Mouse (Mus musculus): ENCODE measurements at regions not wholly inside any gene's neighbourhood (a gene's known extent, or its start where the extent isn't known, plus 50 kb on each side); places are given as distances from the start of the nearest gene placed in this dataset.

DNA sequence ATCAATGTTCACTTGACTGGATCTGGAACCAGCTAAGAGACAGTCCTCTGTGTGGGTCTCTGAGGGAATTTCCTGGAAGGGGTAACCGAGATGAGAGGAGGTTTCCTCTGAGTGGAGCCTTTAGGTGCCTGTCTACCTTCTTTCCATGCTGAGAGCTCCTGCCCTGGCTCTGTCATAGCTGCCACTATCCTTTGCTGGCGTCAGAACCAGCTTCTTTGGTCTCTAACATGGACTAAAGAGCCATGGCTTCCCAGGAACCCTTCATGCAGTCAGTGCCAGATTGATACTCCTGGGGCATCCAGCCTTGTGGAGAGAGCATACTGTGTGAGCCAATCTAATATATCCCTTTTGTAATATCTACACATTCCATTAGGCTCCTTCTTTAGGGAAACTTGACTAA lies 209.9 kb upstream of the Gm5148 start:
- no peak for TF ChIP-seq POLR2A (IDR thresholded peaks at IDR 0.05; ENCODE audit: borderline replicate concordance, extremely low read depth, low read depth, low read length)
- no peak for TF ChIP-seq CTCF (IDR thresholded peaks at IDR 0.05; ENCODE audit: insufficient read depth, low read length)

All from lung, adult 2 months (tissue).